Mouse (Mus musculus) midbrain, postnatal 0 days (tissue): ENCODE data around the gene Cort. TPM values are rescaled to one million over a fixed set of nuclear protein-coding genes. Genes with fewer than 3 reads are reported as not detected.
A peak's percentile ranks its signal among the peaks of the same experiment; 100 is the strongest.

ENCODE experiments used
- ATAC-seq: fragments of 200-750 bp; cut with Nextera tagmentation; 2 replicates; pipeline ENCODE4 v1.8.0; 2017; ENCODE audit warnings: moderate number of reproducible peaks, mild to moderate bottlenecking, moderate TSS enrichment, moderate library complexity; ENCODE audit not compliant: low FRiP score
- DNase-seq: peaks from one replicate; pipeline ENCODE4 v3.0.0-alpha.2; 2015; ENCODE audit warnings: low spot score
- H3K27ac ChIP-seq: fragments of 300-500 bp; sonication (generic); 2 replicates; pipeline ENCODE4 v1.5.1; 2014; ENCODE audit warnings: low read depth, mild to moderate bottlenecking, low read length, mixed read lengths
- H3K27me3 ChIP-seq: fragments of 300-500 bp; sonication (generic); 2 replicates; pipeline ENCODE4 v1.6.1; 2014; ENCODE audit warnings: low read length, control low read depth, mixed read lengths; ENCODE audit not compliant: insufficient read depth
- H3K36me3 ChIP-seq: fragments of 300-500 bp; sonication (generic); 2 replicates; pipeline ENCODE4 v1.6.1; 2014; ENCODE audit warnings: low read length, control low read depth, mixed read lengths; ENCODE audit not compliant: insufficient read depth
- H3K4me1 ChIP-seq: fragments of 300-500 bp; sonication (generic); 2 replicates; pipeline ENCODE4 v1.6.1; 2014; ENCODE audit warnings: mild to moderate bottlenecking, control low read depth, antibody characterized with exemption, low read length, mixed read lengths; ENCODE audit not compliant: insufficient read depth
- H3K4me2 ChIP-seq: fragments of 300-500 bp; sonication (generic); 2 replicates; pipeline ENCODE4 v1.6.1; 2014; ENCODE audit warnings: low read depth, mild to moderate bottlenecking, low read length, mixed read lengths; ENCODE audit not compliant: poor library complexity, severe bottlenecking
- H3K4me3 ChIP-seq: fragments of 300-500 bp; sonication (generic); 2 replicates; pipeline ENCODE4 v1.5.1; 2014; ENCODE audit warnings: low read depth, mild to moderate bottlenecking, low read length, moderate library complexity
- H3K9ac ChIP-seq: fragments of 300-500 bp; sonication (generic); replicated peaks from 2 replicates; pipeline ENCODE4 v1.6.1; 2014; ENCODE audit warnings: mild to moderate bottlenecking, low read length, moderate library complexity, mixed read lengths; ENCODE audit not compliant: poor library complexity, severe bottlenecking
- H3K9me3 ChIP-seq: fragments of 300-500 bp; sonication (generic); 2 replicates; pipeline ENCODE4 v1.6.1; 2016; ENCODE audit warnings: low read length, control low read depth
- CTCF ChIP-seq: IDR thresholded peaks from 2 replicates; pipeline ENCODE4 v1.5.1; 2016; ENCODE audit warnings: antibody characterized with exemption, mild to moderate bottlenecking
- WGBS: fragments of 180-500 bp; shearing (Covaris S2); extraction: QIAGEN DNeasy Blood & Tissue Kit; methylation state at CpG from one replicate; pipeline ENCODE4 v1.1.7; 2014; 5-methylcytosine and 5-hydroxymethylcytosine counted together
- polyA plus RNA-seq: library from polyadenylated mRNA; unstranded; fragments of >200 nt; fragmentation: Nextera tagmentation; extraction: Ambion mirVana; gene quantifications from 2 replicates; pipeline ENCODE4 v1.2.1, GENCODE M21; 2015
- total RNA-seq: library from RNA; depleted of rRNA; stranded (reverse); fragments of >200 nt; gene quantifications from 2 replicates; pipeline ENCODE4 v1.2.3, GENCODE M21; 2014

Gene Cort
- total and polyA plus RNA-seq, 2 experiments from 2014 or later, result 1.2 to 1.5 TPM

- Histone ChIP-seq H3K4me3 (no peak overlapping the region), H3K4me1 (no peaks in the 10 kb centered on the region), H3K9ac (no peak overlapping the region), H3K36me3 (no peaks in the 10 kb centered on the region), H3K9me3 (no peaks in the 10 kb centered on the region), H3K27me3 (no peaks in the 10 kb centered on the region), H3K4me2 (no peak overlapping the region), H3K27ac (no peak overlapping the region)
- 41% methylated on average over 4 of the region's 4 CpGs for WGBS
- DNase-seq (no peak), ATAC-seq (no peak)
- TF ChIP-seq CTCF, result no peak
Measured at GRCm38 (mm10) chr4:149143594-149143993, 17.0 kb upstream of the Cort start.

DNA sequence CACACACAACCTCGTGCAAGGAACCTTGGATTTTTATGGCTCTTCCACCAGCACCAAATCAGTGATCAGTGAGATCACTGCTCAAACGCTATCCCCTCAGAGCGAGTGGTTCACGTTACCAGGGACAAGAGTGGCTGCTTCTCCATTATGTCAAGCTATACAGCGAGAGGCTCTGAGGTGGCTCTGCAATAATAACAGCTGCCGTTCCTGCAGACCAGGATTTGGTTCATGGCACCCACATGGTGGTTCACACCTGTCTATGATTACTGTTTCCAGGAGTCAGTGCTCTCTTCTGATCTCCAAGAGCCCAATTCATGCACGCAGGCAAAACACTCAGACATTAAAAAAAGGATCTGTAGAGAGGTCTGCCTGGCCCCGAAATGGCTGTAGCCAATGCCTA, 12.0 kb upstream of the Cort start:
- no peak overlapping the region for H3K4me3 ChIP-seq
- H3K4me2 ChIP-seq, result no peak overlapping the region
- TF ChIP-seq CTCF, result no peak
- no peaks in the 10 kb centered on the region for H3K36me3 ChIP-seq
- ATAC-seq, result no peak
- peaks cover 4% of the 10 kb centered on the region; the same call in 1 of the 2 replicates for H3K4me1 ChIP-seq
- no peaks in the 10 kb centered on the region for H3K9me3 ChIP-seq
- no peak overlapping the region for H3K9ac ChIP-seq
- WGBS, result 86% methylated on average over 8 of the region's 8 CpGs
- no peak for DNase-seq
- no peaks in the 10 kb centered on the region for H3K27me3 ChIP-seq
- no peak overlapping the region for H3K27ac ChIP-seq

DNA sequence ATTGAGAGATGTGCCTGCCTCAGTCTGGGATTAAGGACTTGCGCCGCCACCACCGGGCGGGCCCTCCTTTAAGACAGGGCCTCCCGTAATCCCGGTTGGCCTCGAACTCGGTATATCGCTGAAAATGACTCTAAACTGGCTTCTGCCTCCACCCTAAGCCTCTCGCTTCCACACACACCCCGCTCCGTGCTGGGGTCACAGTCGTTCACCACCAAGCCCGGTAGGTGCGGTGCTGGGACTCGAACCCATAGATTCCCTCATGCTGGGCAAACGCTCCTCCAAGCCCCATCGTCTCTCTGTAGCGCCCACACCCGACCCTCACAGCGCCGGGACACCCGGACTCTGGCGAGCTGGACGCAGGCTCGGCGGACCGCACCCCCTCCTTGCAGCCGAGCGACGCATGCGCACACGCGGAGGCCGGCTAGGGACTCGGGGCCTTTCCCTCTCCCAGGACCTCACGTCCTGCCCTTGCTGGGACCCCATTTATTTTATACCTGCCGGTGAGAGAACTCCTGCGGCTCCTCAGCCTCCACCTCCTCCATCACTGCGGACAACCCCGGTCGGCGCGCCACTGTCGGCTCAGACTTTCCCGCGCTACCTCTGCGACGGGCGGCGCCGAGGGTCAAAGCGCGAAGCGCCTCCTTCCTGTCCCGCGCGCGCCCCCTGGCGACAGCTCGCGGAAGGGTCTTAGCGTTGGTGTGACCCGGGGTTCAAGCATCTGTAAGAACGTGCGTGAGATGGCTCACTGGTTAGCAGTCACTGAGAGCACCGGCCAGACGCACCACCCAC, 10.6 kb upstream of the Cort start, which contains the start of gene Cenps:
Gene Cenps, minus strand, starts transcription at position 648 of the 789 bp plus-strand sequence.
- peak within 1 kb of the TSS; percentile 38 for H3K27ac ChIP-seq
- no peaks in the 10 kb centered on the region for H3K9me3 ChIP-seq
- H3K4me2 ChIP-seq, result peak within 1 kb of the TSS; percentile 60
- peak; percentile 86 for ATAC-seq
- H3K27me3 ChIP-seq, result no peaks in the 10 kb centered on the region
- peak; percentile 92 for DNase-seq
- H3K4me3 ChIP-seq, result peak within 1 kb of the TSS; percentile 62
- H3K4me1 ChIP-seq, result peaks cover 4% of the 10 kb centered on the region; the same call in 1 of the 2 replicates
- H3K36me3 ChIP-seq, result no peaks in the 10 kb centered on the region
- under 1% methylated on average over 68 of the region's 68 CpGs for WGBS
- H3K9ac ChIP-seq, result peak within 1 kb of the TSS; percentile 75
- TF ChIP-seq CTCF, result peak; percentile 98

DNA sequence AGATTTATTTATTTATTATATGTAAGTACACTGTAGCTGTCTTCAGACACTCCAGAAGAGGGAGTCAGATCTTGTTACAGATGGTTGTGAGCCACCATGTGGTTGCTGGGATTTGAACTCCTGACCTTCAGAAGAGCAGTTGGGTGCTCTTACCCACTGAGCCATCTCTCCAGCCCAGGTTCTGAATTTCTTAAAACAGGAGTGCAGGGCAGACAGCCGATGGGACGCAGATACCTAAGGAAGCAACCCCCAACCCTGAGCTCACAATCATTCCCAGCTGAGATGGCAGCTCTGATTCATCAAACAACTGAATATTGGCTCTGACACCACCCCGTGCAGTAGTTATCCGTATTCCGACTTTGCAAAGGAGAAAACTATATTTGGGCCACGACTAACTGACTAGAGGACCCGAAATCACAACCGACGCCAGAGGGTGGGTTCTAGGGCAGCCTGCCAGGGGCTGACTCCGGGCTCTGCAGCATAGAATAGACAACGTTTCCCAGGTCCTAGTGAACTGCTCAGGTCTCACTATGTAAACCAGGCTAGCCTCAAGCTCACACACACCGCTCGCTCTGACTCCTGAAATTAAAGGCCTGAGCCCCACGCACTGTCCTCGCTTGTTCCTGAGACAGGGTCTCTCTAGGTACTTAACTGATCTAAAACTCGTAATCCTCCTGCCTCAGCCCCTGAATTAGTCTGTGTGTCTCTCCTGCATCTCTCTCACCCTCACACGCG, 9.7 kb upstream of the Cort start:
- peaks cover 4% of the 10 kb centered on the region; the same call in 1 of the 2 replicates for H3K4me1 ChIP-seq
- peak overlapping the region; percentile 75; the same call in 1 of the 2 replicates for H3K9ac ChIP-seq
- peak overlapping the region; percentile 62 for H3K4me3 ChIP-seq
- H3K9me3 ChIP-seq, result no peaks in the 10 kb centered on the region
- TF ChIP-seq CTCF, result no peak
- WGBS, result 66% methylated on average over 18 of the region's 18 CpGs
- no peak overlapping the region for H3K27ac ChIP-seq
- no peaks in the 10 kb centered on the region for H3K27me3 ChIP-seq
- H3K36me3 ChIP-seq, result peaks cover under 1% of the 10 kb centered on the region; the same call in 1 of the 2 replicates
- peak overlapping the region; percentile 60; the same call in 1 of the 2 replicates for H3K4me2 ChIP-seq
- no peak for DNase-seq
- ATAC-seq, result no peak

- H3K27ac ChIP-seq, result no peak overlapping the region
- no peaks in the 10 kb centered on the region for H3K9me3 ChIP-seq
- WGBS, result 86% methylated on average over 5 of the region's 5 CpGs
- H3K4me2 ChIP-seq, result no peak overlapping the region
- no peaks in the 10 kb centered on the region for H3K27me3 ChIP-seq
- peaks cover 4% of the 10 kb centered on the region; the same call in 1 of the 2 replicates for H3K4me1 ChIP-seq
- ATAC-seq (no peak), DNase-seq (no peak)
- no peak for TF ChIP-seq CTCF
- no peak overlapping the region for H3K4me3 ChIP-seq
- peaks cover 9% of the 10 kb centered on the region for H3K36me3 ChIP-seq
- H3K9ac ChIP-seq, result no peak overlapping the region
Measured at GRCm38 (mm10) chr4:149133395-149133794, 6.8 kb upstream of the Cort start.
